Mouse (Mus musculus): Measurements from ENCODE around the gene Tstd1.

Tstd1 gene

GRCm38 (mm10) chr1:171418660-171419059 lies at the start of gene Tstd1:
Tstd1 (plus strand) TSS chr1:171418872.
- DNase-seq (ENCODE audit: low read depth, low spot score) = no peak

GRCm38 (mm10) chr1:171369845-171370556 lies 48.7 kb upstream of the Tstd1 start, which contains the start of gene Nectin4:
Nectin4 (plus strand) TSS chr1:171370099.
- no peak for DNase-seq (ENCODE audit: low read depth, low spot score)

- DNase-seq (ENCODE audit: low read depth, low spot score) = no peak
Measured at GRCm38 (mm10) chr1:171372880-171373279, 45.8 kb upstream of the Tstd1 start.

GRCm38 (mm10) chr1:171373946-171374345 lies 44.7 kb upstream of the Tstd1 start:
- DNase-seq (ENCODE audit: low read depth, low spot score) = no peak

GRCm38 (mm10) chr1:171375646-171376097 lies 43.0 kb upstream of the Tstd1 start:
- DNase-seq (ENCODE audit: low read depth, low spot score) = no peak

- no peak for DNase-seq (ENCODE audit: low read depth, low spot score)
Measured at GRCm38 (mm10) chr1:171378298-171378697, 40.4 kb upstream of the Tstd1 start.

- peak; percentile 73 for DNase-seq (ENCODE audit: low read depth, low spot score)
Measured at GRCm38 (mm10) chr1:171379935-171380599, 38.6 kb upstream of the Tstd1 start.

- no peak for DNase-seq (ENCODE audit: low read depth, low spot score)
Measured at GRCm38 (mm10) chr1:171382096-171382620, 36.5 kb upstream of the Tstd1 start.

GRCm38 (mm10) chr1:171384361-171384760 lies 34.3 kb upstream of the Tstd1 start:
- DNase-seq (ENCODE audit: low read depth, low spot score) = no peak

- DNase-seq (ENCODE audit: low read depth, low spot score) = no peak
Measured at GRCm38 (mm10) chr1:171385171-171385570, 33.5 kb upstream of the Tstd1 start.

GRCm38 (mm10) chr1:171387099-171387498 lies 31.6 kb upstream of the Tstd1 start:
- DNase-seq (ENCODE audit: low read depth, low spot score) = peak; percentile 51

GRCm38 (mm10) chr1:171388376-171389102 lies 30.1 kb upstream of the Tstd1 start, which contains the start of gene Arhgap30:
Arhgap30 (plus strand) TSS chr1:171388954.
- peak; percentile 97 for DNase-seq (ENCODE audit: low read depth, low spot score)

GRCm38 (mm10) chr1:171390101-171390500 lies 28.6 kb upstream of the Tstd1 start:
- peak; percentile 90 for DNase-seq (ENCODE audit: low read depth, low spot score)

GRCm38 (mm10) chr1:171401821-171402220 lies 16.9 kb upstream of the Tstd1 start:
- DNase-seq (ENCODE audit: low read depth, low spot score) = no peak

GRCm38 (mm10) chr1:171402991-171403390 lies 15.7 kb upstream of the Tstd1 start:
- no peak for DNase-seq (ENCODE audit: low read depth, low spot score)

GRCm38 (mm10) chr1:171407263-171407662 lies 11.4 kb upstream of the Tstd1 start:
- no peak for DNase-seq (ENCODE audit: low read depth, low spot score)

- no peak for DNase-seq (ENCODE audit: low read depth, low spot score)
Measured at GRCm38 (mm10) chr1:171410231-171410630, 8.4 kb upstream of the Tstd1 start.

- peak; percentile 98 for DNase-seq (ENCODE audit: low read depth, low spot score)
Measured at GRCm38 (mm10) chr1:171410947-171411484, 7.7 kb upstream of the Tstd1 start, which contains the start of gene Usf1. Usf1 (plus strand) TSS chr1:171411313.

GRCm38 (mm10) chr1:171411492-171411941 lies 7.2 kb upstream of the Tstd1 start:
- DNase-seq (ENCODE audit: low read depth, low spot score) = no peak

GRCm38 (mm10) chr1:171412001-171412441 lies 6.7 kb upstream of the Tstd1 start:
- DNase-seq (ENCODE audit: low read depth, low spot score) = peak; percentile 79

GRCm38 (mm10) chr1:171412446-171412845 lies 6.2 kb upstream of the Tstd1 start:
- peak; percentile 63 for DNase-seq (ENCODE audit: low read depth, low spot score)

Measured in CD4-positive helper T cell, adult 2 months (primary cell).